Mouse (Mus musculus) embryonic facial prominence, embryonic 13.5 days (tissue): ENCODE data around the gene Gm37240. TPM values are rescaled to one million over a fixed set of nuclear protein-coding genes. Genes with fewer than 3 reads are reported as not detected.
A peak's percentile ranks its signal among the peaks of the same experiment; 100 is the strongest.

ENCODE experiments used
- ATAC-seq: fragments of 200-750 bp; cut with Nextera tagmentation; 2 replicates; pipeline ENCODE4 v1.8.0; 2017; ENCODE audit warnings: low read depth; ENCODE audit not compliant: insufficient number of reproducible peaks, insufficient read depth, low FRiP score, low TSS enrichment
- H3K27ac ChIP-seq: fragments of 300-500 bp; sonication (generic); 2 replicates; pipeline ENCODE4 v1.5.1; 2015; ENCODE audit warnings: moderate library complexity, mild to moderate bottlenecking, inconsistent platforms
- H3K27me3 ChIP-seq: fragments of 300-500 bp; sonication (generic); 2 replicates; pipeline ENCODE4 v1.6.1; 2015; ENCODE audit warnings: mild to moderate bottlenecking, inconsistent platforms
- H3K36me3 ChIP-seq: fragments of 300-500 bp; sonication (generic); 2 replicates; pipeline ENCODE4 v1.6.1; 2015; ENCODE audit warnings: mild to moderate bottlenecking, inconsistent platforms
- H3K4me1 ChIP-seq: fragments of 300-500 bp; sonication (generic); 2 replicates; pipeline ENCODE4 v1.6.1; 2015; ENCODE audit warnings: inconsistent platforms
- H3K4me2 ChIP-seq: fragments of 300-500 bp; sonication (generic); 2 replicates; pipeline ENCODE4 v1.6.1; 2015; ENCODE audit warnings: moderate library complexity, mild to moderate bottlenecking, inconsistent platforms
- H3K4me3 ChIP-seq: fragments of 300-500 bp; sonication (generic); 2 replicates; pipeline ENCODE4 v1.5.1; 2015; ENCODE audit warnings: mild to moderate bottlenecking, inconsistent platforms
- H3K9ac ChIP-seq: fragments of 300-500 bp; sonication (generic); 2 replicates; pipeline ENCODE4 v1.6.1; 2015; ENCODE audit warnings: mild to moderate bottlenecking, inconsistent platforms
- H3K9me3 ChIP-seq: fragments of 300-500 bp; sonication (generic); 2 replicates; pipeline ENCODE4 v1.6.1; 2016; ENCODE audit warnings: inconsistent platforms
- WGBS: fragments of 180-500 bp; shearing (Covaris S2); methylation state at CpG from one replicate; pipeline ENCODE4 v1.1.7; 2015; ENCODE audit warnings: mixed read lengths; 5-methylcytosine and 5-hydroxymethylcytosine counted together
- polyA plus RNA-seq: library from polyadenylated mRNA; unstranded; fragments of >200 nt; fragmentation: Nextera tagmentation; extraction: Ambion mirVana; gene quantifications from 2 replicates; pipeline ENCODE4 v1.2.1, GENCODE M21; 2015

Gene Gm37240
- polyA plus RNA-seq, 1 experiment from 2014 or later, result 6.3 TPM

DNA sequence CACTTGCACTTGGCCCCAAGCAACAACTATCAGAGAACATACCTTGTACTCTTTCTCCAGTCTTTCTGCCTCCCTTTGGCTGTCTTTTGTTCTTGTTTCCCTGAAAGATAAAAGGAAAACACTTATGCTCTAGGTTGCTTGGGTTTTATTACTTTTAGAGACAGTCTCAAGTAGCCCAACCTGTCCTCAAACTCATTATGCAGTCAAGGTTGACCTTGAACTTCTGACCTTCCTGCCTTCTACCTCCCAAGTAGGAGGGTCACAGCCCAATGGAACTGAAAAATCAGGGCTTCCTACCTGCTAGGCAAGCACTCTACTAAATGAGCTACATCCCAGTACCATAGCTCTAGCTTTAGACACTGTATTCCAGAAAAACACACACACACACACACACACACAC is 488.5 kb downstream of the Gm37240 start:
- no peaks in the 10 kb centered on the region for H3K36me3 ChIP-seq
- H3K27me3 ChIP-seq, result no peaks in the 10 kb centered on the region
- no peak for ATAC-seq

DNA sequence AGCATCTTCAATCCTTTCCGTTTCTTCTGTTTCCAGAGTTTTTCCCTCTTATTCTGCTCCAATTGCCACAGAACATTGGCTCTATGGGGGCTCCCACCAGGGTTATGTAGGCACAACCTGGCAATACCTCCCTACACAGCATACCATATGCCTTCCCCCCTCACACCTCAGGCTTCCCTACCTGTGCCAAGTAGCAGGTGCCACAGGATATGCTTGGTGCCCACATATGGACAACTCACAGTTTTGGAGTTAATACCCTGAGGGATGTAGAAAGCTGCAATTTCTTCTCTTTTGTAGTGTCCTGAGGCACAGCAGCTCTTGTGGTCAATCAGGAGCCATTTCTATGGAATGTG is 488.9 kb downstream of the Gm37240 start:
- 84% methylated on average over 1 of the region's 1 CpGs for WGBS

More for the DNA sequence above, 488.5 kb downstream of the Gm37240 start:
- 0 out of 2 replicates have a peak, but pooled peaks cover 8% of the 10 kb centered on the region for H3K9me3 ChIP-seq
- no peak overlapping the region for H3K4me3 ChIP-seq
- no peak overlapping the region for H3K9ac ChIP-seq
- H3K4me2 ChIP-seq, result no peak overlapping the region
- no peak overlapping the region for H3K27ac ChIP-seq
- no peaks in the 10 kb centered on the region for H3K4me1 ChIP-seq

DNA sequence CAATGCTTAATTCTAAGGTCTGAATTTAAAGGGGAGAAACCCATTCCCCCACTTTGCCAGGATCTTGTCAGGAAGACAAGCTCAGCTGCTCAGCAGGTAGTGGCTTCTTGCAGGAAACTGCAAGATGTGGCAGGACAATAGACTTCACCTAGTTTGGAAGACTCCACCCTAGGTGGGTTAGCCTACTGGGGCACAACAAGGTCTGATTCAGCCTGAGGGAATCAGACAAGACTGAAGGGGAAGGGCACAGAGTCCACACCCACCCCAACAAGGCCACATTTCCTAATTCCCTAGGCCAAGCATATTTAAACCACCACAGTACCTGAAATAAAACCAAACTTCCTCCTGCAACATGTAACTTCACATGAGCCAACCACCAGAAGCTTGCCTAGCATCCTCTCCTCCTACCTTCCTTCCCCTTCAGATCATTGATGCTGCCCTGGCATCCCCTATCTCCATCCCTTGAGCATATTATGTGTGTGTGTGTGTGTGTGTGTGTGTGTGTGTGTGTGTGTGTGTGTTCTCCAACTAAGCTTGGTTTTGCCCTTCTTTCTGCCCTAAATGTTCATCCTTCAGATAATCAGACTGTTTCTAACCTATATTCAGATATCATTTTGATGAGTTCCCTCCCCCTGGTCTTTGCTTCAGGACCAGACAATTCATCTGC is 489.4 kb downstream of the Gm37240 start:
- Histone ChIP-seq H3K36me3 (no peaks in the 10 kb centered on the region), H3K4me3 (no peak overlapping the region), H3K27me3 (no peaks in the 10 kb centered on the region), H3K4me1 (no peaks in the 10 kb centered on the region), H3K4me2 (no peak overlapping the region), H3K9ac (no peak overlapping the region), H3K9me3 (0 out of 2 replicates have a peak, but pooled peaks cover 8% of the 10 kb centered on the region), H3K27ac (no peak overlapping the region)
- ATAC-seq, result no peak

More for the DNA sequence above, 488.9 kb downstream of the Gm37240 start:
- ATAC-seq, result no peak
- Histone ChIP-seq H3K4me2 (no peak overlapping the region), H3K9me3 (0 out of 2 replicates have a peak, but pooled peaks cover 8% of the 10 kb centered on the region), H3K27me3 (no peaks in the 10 kb centered on the region), H3K27ac (no peak overlapping the region), H3K4me3 (no peak overlapping the region), H3K36me3 (no peaks in the 10 kb centered on the region), H3K9ac (no peak overlapping the region), H3K4me1 (no peaks in the 10 kb centered on the region)

DNA sequence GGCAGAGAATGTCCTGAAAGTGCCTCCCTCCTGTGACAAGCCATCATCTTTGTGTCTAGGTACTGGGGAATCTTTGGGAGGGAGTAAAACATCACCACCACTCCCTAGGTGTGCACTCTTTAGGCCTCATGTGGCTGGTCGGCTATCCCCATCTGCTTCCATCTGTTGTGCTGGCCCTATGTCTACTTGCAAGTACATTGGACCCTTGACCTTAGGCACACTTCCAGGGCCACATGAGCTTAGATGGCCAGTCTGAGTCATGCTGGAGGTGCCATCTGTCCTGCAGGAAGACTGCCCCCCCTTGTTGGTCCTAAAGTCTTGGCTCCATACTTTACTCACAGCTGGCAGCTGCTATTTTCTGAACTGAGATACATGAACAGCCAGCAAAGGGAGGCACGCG is 493.9 kb downstream of the Gm37240 start:
- Histone ChIP-seq H3K4me1 (no peaks in the 10 kb centered on the region), H3K4me3 (no peak overlapping the region), H3K9ac (no peak overlapping the region), H3K4me2 (no peak overlapping the region), H3K36me3 (no peaks in the 10 kb centered on the region), H3K27ac (no peak overlapping the region), H3K27me3 (no peaks in the 10 kb centered on the region), H3K9me3 (peaks cover 8% of the 10 kb centered on the region; the same call in 1 of the 2 replicates)
- whole genome bisulfite sequencing, result 97% methylated on average over 3 of the region's 3 CpGs
- ATAC-seq, result no peak

DNA sequence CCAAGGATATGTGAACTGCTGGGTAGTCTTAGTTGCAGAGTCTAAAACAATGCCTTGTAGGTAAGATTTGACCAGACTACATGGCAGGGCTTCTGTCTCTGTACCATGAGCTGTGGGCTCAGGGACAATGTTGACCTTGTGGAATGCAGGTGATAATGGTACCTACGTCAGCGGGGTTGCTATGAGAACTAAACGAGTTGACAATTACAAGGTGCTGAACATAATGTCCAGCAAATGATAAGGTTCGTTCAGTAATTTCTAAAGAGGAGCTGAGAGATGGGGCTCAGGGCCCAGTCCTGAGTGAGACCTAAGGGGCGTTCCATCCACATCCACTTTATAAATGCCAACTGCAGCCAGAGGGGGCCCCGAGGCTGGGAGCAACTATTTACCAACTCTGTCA is 495.6 kb downstream of the Gm37240 start:
- ATAC-seq, result no peak
- WGBS, result 92% methylated on average over 6 of the region's 6 CpGs
- no peak overlapping the region for H3K27ac ChIP-seq

DNA sequence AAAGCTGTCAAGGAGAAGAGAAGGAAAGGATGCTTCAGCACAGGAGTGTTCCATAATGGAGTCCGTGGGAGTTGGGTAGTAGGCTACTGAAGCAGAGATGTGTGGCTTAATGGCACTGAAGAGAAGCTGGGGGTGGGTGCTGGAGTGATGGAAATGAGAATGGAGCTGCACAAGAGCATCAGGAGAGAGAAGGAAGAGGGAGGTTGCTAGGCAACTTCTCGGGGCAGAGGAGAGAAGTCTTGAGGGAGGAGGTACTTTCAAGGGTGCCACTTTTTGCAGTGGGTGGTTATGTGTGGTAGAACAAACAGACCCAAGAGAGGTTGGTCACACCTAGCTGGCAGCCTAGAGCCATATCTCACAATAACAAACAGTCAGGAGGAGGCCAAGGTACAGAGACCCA is 496.2 kb downstream of the Gm37240 start:
- no peak overlapping the region for H3K27ac ChIP-seq
- no peaks in the 10 kb centered on the region for H3K27me3 ChIP-seq
- H3K9me3 ChIP-seq, result peaks cover 4% of the 10 kb centered on the region; the same call in 1 of the 2 replicates
- WGBS, result 87% methylated on average over 2 of the region's 2 CpGs
- no peaks in the 10 kb centered on the region for H3K36me3 ChIP-seq
- H3K4me3 ChIP-seq, result no peak overlapping the region
- no peaks in the 10 kb centered on the region for H3K4me1 ChIP-seq
- H3K4me2 ChIP-seq, result no peak overlapping the region
- H3K9ac ChIP-seq, result no peak overlapping the region
- ATAC-seq, result no peak

More for the DNA sequence above, 495.6 kb downstream of the Gm37240 start:
- no peaks in the 10 kb centered on the region for H3K36me3 ChIP-seq
- H3K4me1 ChIP-seq, result no peaks in the 10 kb centered on the region
- H3K27me3 ChIP-seq, result no peaks in the 10 kb centered on the region
- H3K9me3 ChIP-seq, result peaks cover 8% of the 10 kb centered on the region; the same call in 1 of the 2 replicates
- H3K4me3 ChIP-seq, result no peak overlapping the region
- no peak overlapping the region for H3K9ac ChIP-seq
- no peak overlapping the region for H3K4me2 ChIP-seq

DNA sequence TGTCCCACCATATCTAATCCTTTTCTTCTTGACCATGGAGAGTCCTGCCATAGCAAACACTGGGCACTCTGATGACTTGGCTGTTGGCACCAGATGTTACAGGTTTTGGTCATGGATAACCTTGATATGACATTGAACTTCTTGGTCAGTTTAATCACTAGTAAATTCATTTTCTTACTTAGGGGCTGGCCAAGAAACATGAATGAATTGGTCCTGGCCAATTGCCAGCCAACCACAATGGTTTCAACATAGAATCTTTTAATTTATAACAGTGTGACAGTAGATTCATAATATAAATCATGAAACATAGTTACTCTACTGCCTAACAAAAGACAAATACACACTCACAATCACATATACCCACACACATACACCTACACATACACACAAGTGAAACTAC is 501.9 kb downstream of the Gm37240 start:
- no peak for ATAC-seq
- H3K4me1 ChIP-seq, result no peaks in the 10 kb centered on the region
- H3K27ac ChIP-seq, result no peak overlapping the region
- no peak overlapping the region for H3K4me2 ChIP-seq
- H3K27me3 ChIP-seq, result no peaks in the 10 kb centered on the region
- no peak overlapping the region for H3K9ac ChIP-seq
- H3K4me3 ChIP-seq, result no peak overlapping the region
- no peaks in the 10 kb centered on the region for H3K9me3 ChIP-seq
- no peaks in the 10 kb centered on the region for H3K36me3 ChIP-seq

DNA sequence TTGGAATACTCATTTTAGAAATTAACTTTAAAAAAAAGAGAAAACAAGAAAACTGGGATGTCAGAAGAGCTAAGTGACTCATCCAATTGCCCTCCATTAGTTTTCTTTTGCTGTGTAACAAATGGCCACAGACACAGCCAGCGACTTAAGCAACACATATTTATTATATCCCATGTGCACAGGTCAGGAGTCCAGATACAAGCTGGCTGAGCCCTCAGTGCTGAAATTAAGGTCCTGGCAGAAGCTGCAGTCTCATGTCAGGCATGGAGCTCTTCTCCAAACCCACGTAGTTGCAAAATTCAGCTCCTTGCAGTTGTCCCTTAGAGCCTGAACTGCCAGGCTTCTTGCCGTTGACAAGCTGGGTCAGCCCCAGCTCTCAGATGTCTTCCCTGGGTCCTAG is 504.0 kb downstream of the Gm37240 start:
- ATAC-seq, result no peak
- no peaks in the 10 kb centered on the region for H3K36me3 ChIP-seq
- no peak overlapping the region for H3K4me2 ChIP-seq
- no peaks in the 10 kb centered on the region for H3K9me3 ChIP-seq
- no peak overlapping the region for H3K27ac ChIP-seq
- peaks cover 9% of the 10 kb centered on the region for H3K4me1 ChIP-seq
- H3K9ac ChIP-seq, result no peak overlapping the region
- no peak overlapping the region for H3K4me3 ChIP-seq
- WGBS, result 85% methylated on average over 3 of the region's 3 CpGs
- no peaks in the 10 kb centered on the region for H3K27me3 ChIP-seq

DNA sequence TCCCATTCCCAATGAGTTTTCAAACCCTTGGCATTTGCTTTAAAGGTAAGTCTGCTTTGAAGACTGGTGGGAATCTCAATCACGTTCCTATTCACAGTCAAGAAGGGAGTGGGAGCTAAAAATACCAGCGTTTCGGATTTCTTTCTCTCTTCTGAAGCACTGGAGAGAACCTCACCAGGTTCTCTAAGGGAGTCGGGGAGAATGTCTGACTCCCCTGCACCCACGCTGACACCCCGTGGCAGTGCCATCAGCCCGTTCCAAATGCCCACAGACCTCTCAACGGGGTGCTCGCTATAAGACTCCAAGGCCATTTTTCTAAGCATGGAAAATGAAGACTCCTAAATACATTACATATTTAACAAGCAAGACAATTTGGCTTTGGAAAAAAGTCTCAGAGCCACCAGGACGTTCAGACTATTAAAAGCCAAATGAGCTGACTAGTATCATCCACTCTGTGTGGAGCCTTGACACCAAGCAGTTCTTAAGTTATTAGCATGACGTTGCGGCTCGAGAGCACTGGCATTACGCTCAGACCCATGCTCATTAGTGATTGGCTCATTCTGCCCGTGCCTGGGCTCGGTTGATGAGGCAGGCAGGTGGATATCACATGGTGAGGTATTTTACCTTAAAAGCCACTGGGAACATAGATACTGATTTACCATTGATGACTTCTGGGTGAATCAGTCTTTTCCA is 508.5 kb downstream of the Gm37240 start:
- no peak for ATAC-seq
- H3K27ac ChIP-seq, result peak overlapping the region; percentile 11; the same call in 1 of the 2 replicates
- 44% methylated on average over 16 of the region's 16 CpGs for WGBS
- H3K4me1 ChIP-seq, result peaks cover 17% of the 10 kb centered on the region
- H3K9me3 ChIP-seq, result no peaks in the 10 kb centered on the region
- H3K27me3 ChIP-seq, result no peaks in the 10 kb centered on the region
- H3K36me3 ChIP-seq, result no peaks in the 10 kb centered on the region
- H3K4me2 ChIP-seq, result peak overlapping the region; percentile 18
- no peak overlapping the region for H3K9ac ChIP-seq
- H3K4me3 ChIP-seq, result no peak overlapping the region

DNA sequence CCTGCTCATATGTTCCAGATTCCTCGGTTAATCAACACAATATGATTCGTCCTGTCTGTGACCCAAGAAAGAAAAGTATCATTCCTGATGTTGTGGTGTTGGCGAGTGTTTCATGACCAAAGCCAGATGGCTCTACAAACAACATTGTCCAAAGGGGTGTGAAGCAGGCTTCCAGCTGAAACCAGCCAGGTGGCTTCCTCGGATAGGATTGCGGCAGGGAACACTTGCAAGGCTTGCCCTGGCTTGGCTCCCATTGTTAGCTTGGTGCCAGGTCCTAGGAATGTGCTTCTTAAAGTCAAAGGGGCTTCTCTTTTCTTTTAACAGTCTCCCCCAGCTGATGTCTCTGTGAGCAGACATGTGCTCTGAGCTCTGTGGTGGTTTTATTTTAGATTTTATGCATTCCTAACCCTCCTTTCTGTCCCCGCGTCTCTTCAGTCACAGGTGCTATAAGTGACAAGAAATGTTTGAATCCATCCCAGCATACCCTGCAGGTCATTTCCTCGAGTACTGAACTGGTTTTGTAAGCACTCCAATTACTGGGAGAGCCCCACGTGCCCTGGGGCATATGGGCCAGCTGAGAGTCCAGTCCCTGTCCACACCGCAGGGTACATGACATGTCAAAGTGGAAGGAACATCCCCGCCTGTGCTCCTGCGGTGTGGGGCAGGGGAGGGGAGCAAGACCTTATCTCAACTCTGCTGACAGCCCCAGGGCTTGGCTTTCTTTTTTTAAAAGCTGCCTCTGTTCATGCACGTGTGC is 509.2 kb downstream of the Gm37240 start:
- Histone ChIP-seq H3K4me3 (no peak overlapping the region), H3K4me2 (peak overlapping the region; percentile 18), H3K9me3 (no peaks in the 10 kb centered on the region), H3K27me3 (no peaks in the 10 kb centered on the region), H3K9ac (no peak overlapping the region), H3K27ac (peak overlapping the region; percentile 11; the same call in 1 of the 2 replicates), H3K4me1 (peaks cover 18% of the 10 kb centered on the region), H3K36me3 (no peaks in the 10 kb centered on the region)
- 17% methylated on average over 13 of the region's 13 CpGs for WGBS
- ATAC-seq, result no peak

DNA sequence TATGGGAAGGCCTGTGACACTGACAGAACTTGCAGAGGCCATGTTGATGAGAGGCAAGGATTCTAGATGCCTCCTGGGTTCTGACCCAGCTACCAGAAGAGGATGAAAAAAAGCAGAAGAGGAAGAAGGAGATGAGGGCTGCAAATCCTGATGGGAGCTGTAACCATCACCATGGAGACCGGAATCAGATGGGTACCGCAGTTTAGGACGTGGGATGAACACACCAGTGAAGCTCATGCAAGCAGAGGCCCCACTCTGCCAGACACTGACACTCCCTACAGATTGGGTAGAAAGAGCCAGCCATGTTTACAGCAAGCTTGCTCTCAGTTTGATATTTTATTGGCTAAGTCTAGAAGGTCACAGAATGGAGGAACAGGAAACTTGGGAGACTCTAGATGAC is 509.8 kb downstream of the Gm37240 start:
- ATAC-seq, result no peak
- no peak overlapping the region for H3K27ac ChIP-seq
- H3K27me3 ChIP-seq, result no peaks in the 10 kb centered on the region
- no peaks in the 10 kb centered on the region for H3K9me3 ChIP-seq
- H3K9ac ChIP-seq, result no peak overlapping the region
- 84% methylated on average over 3 of the region's 3 CpGs for WGBS
- H3K36me3 ChIP-seq, result no peaks in the 10 kb centered on the region
- H3K4me2 ChIP-seq, result no peak overlapping the region
- no peak overlapping the region for H3K4me3 ChIP-seq
- peaks cover 21% of the 10 kb centered on the region for H3K4me1 ChIP-seq

DNA sequence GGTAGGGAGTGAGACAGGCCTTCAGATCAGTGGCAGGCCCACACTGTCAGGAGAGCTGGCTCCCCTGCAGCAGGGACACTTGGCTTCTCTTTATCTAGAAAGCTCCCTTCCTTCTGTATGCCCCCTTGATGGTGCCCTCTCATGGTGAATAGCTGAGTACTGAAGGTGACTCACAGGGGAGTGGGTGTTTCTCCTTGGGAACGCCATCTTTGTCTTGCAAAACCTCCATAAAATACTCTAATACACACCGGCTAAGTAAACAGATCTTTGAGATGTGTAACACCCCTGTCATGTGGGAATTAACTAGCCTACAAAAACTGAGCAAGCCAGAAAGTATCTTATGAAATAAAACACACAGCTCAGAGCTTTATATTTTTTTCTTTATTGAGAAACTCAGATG is 510.8 kb downstream of the Gm37240 start:
- Histone ChIP-seq H3K27ac (no peak overlapping the region), H3K4me2 (no peak overlapping the region), H3K36me3 (no peaks in the 10 kb centered on the region), H3K4me1 (peaks cover 21% of the 10 kb centered on the region), H3K9me3 (no peaks in the 10 kb centered on the region), H3K9ac (no peak overlapping the region), H3K4me3 (no peak overlapping the region), H3K27me3 (no peaks in the 10 kb centered on the region)
- 87% methylated on average over 2 of the region's 2 CpGs for WGBS
- no peak for ATAC-seq
